Mouse (Mus musculus) gastrocnemius, postnatal 10 days (tissue): Measurements from ENCODE around the gene Socs5. TPM values are rescaled to one million over a fixed set of nuclear protein-coding genes. Genes with fewer than 3 reads are reported as not detected.

Experiments used
- DNase-seq: peaks from one replicate; pipeline ENCODE4 v3.0.0; 2021; ENCODE audit warnings: mixed read lengths
- total RNA-seq, 2 experiments: library from RNA; stranded (reverse); gene quantifications; 2 replicates each; pipeline ENCODE4 v1.2.3; 2021

The Socs5 gene
- total RNA-seq, 2 experiments from 2014 or later: 12.3 to 15.0 TPM

- no peak for DNase-seq
These were observed 1.2 kb downstream of the Socs5 start for GRCm38 (mm10) chr17:87108507-87109292.

GRCm38 (mm10) chr17:87109504-87109903 is 2.0 kb downstream of the Socs5 start:
- DNase-seq: no peak

- DNase-seq: no peak
These were observed 5.5 kb downstream of the Socs5 start for GRCm38 (mm10) chr17:87112852-87113592.

- DNase-seq: no peak
These were observed 8.1 kb downstream of the Socs5 start for GRCm38 (mm10) chr17:87115615-87116014.

GRCm38 (mm10) chr17:87118966-87119526 is 11.6 kb downstream of the Socs5 start:
- no peak for DNase-seq

- DNase-seq: peak; percentile 30
These were observed 17.9 kb downstream of the Socs5 start for GRCm38 (mm10) chr17:87125344-87125743.

GRCm38 (mm10) chr17:87132258-87132657 is 24.8 kb downstream of the Socs5 start:
- DNase-seq: no peak

- peak; percentile 27 for DNase-seq
These were observed 26.3 kb downstream of the Socs5 start for GRCm38 (mm10) chr17:87133823-87134222.

- no peak for DNase-seq
These were observed 27.2 kb downstream of the Socs5 start for GRCm38 (mm10) chr17:87134631-87135030.

- no peak for DNase-seq
These were observed 28.3 kb downstream of the Socs5 start for GRCm38 (mm10) chr17:87135741-87136140.

GRCm38 (mm10) chr17:87141188-87141935 is 33.9 kb downstream of the Socs5 start:
- no peak for DNase-seq

GRCm38 (mm10) chr17:87142271-87142670 is 34.8 kb downstream of the Socs5 start:
- DNase-seq: peak; percentile 68

- DNase-seq: no peak
These were observed 35.7 kb downstream of the Socs5 start for GRCm38 (mm10) chr17:87143186-87143585.

GRCm38 (mm10) chr17:87146415-87147021 is 39.0 kb downstream of the Socs5 start:
- DNase-seq: no peak

- DNase-seq: no peak
These were observed 42.3 kb downstream of the Socs5 start for GRCm38 (mm10) chr17:87149762-87150161.

GRCm38 (mm10) chr17:87152984-87153383 is 45.5 kb downstream of the Socs5 start:
- DNase-seq: no peak

GRCm38 (mm10) chr17:87155664-87156063 is 48.2 kb downstream of the Socs5 start:
- DNase-seq: no peak

GRCm38 (mm10) chr17:87157739-87158138 is 50.3 kb downstream of the Socs5 start:
- DNase-seq: peak; percentile 26

- DNase-seq: no peak
These were observed 51.1 kb downstream of the Socs5 start for GRCm38 (mm10) chr17:87158597-87158996.

GRCm38 (mm10) chr17:87160270-87160669 is 52.8 kb downstream of the Socs5 start:
- no peak for DNase-seq

GRCm38 (mm10) chr17:87164312-87164922 is 56.9 kb downstream of the Socs5 start:
- DNase-seq: no peak

GRCm38 (mm10) chr17:87167407-87167806 is 59.9 kb downstream of the Socs5 start:
- DNase-seq: no peak
